Mouse (Mus musculus) central nervous system, embryonic 11.5 days (tissue): Measurements from ENCODE around the gene Gm45902. TPM values are rescaled to one million over a fixed set of nuclear protein-coding genes. Genes with fewer than 3 reads are reported as not detected.

ENCODE experiments used
- polyA plus RNA-seq: library from polyadenylated mRNA; depleted of rRNA; stranded (reverse); fragments of >200 nt; gene quantifications from 2 replicates; pipeline ENCODE4 v1.2.3, GENCODE M21; 2012; rRNA removed

The Gm45902 gene
- polyA plus RNA-seq, result 5.7 and 7.0 TPM in 2 replicates

DNA sequence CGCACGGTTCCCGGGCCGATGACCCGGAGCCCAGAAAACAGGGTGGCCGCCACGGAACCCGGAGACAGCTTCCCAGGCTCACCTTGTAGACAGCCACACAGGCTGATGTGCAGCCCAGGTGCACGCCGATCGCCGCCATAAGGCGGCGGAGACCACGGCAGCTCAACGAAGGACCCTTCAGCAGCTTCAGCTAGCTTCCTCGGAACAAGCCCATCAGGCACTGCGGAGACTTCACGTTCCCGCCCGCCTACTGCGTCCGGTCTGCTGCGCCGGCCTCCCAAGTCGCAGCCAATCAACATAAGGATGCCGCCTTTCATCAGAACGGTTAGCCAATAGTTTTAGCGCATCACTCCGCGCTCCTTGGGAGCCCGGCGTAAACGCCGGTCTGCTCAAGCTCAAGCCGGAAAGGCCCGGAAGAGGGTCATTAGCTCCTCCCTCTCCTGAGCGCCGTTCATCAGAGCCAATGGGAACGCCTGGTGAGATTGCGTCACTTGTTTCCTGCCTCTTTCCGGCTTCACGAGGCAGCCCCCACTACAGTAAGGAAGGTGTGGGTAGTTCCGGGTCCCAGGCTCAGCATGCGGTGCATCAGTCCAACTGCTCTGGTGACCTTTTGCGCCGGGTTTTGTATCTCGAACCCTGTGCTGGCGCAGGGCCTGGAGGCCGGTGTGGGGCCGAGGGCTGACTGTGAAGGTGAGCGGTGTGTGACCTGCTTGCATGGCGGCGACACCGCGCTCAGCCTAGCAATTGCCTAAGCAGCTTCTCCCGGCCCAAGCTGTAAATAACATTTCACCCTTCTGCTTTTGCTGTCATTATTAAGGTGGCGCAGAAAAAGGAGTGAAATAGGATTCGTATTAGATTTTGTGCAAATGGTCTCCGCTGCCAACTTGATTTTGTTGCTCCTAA, at the start of gene Gm45902, which contains the start of the genes Hspa14 and Cdnf:
Gene Gm45902, minus strand, starts transcription at position 239 of the 903 bp plus-strand sequence.
Gene Hspa14, minus strand, starts transcription at position 263 of the 903 bp plus-strand sequence.
Gene Cdnf, plus strand, starts transcription at position 479 of the 903 bp plus-strand sequence.

DNA sequence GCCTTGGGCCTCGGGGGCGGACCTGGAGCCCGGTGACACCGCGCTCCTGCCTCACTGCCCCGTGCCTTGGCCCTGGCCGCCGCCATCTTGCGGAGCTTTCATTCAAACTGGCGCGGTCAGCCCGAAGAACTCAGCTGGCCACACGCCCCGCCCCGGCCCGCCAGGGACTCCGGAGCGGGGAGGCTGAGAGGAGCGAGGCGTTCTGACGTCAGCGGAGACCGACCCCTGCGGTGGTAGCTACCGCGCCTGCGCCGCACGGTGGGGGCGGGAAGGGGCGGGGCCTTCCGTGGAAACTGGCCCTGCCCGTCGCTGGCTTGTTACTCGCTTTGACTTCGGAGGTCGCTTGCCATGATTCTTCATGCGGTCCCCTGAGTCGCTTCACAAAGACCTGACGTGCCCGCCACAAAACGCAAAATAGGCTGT, 37.7 kb downstream of the Gm45902 start, which contains the start of gene Suv39h2:
Gene Suv39h2, minus strand, starts transcription at position 171 of the 423 bp plus-strand sequence.

Other genes starting within 250 kb of the Gm45902 start
- 19.0 and 24.8 TPM in 2 replicates for gene Nmt2, start 228.6 kb downstream of the Gm45902 start, polyA plus RNA-seq
- gene Rpp38, start 180.1 kb downstream of the Gm45902 start, polyA plus RNA-seq, result 15.8 and 16.1 TPM in 2 replicates
- 0.29 and 0.49 TPM in 2 replicates for gene Acbd7, start 176.6 kb downstream of the Gm45902 start, polyA plus RNA-seq
- not detected in 2 replicates for gene Olah, start 115.6 kb downstream of the Gm45902 start, polyA plus RNA-seq
- 0.17 and 0.47 TPM in 2 replicates for gene Meig1, start 90.1 kb downstream of the Gm45902 start, polyA plus RNA-seq
- 9.1 and 11.5 TPM in 2 replicates for gene Dclre1c, start 88.7 kb downstream of the Gm45902 start, polyA plus RNA-seq
- gene Suv39h2, start 37.8 kb downstream of the Gm45902 start, polyA plus RNA-seq, result 21.6 and 23.6 TPM in 2 replicates
- gene Hspa14, start within 50 bp of the Gm45902 start, polyA plus RNA-seq, result 81.3 and 98.4 TPM in 2 replicates
- 0.47 and 0.66 TPM in 2 replicates for gene Cdnf, start 240 bp upstream of the Gm45902 start, polyA plus RNA-seq
- 35.0 and 44.5 TPM in 2 replicates for gene Fam107b, start 57.7 kb upstream of the Gm45902 start, polyA plus RNA-seq